Mouse (Mus musculus) megakaryocyte, embryonic 14.5 days (primary cell): ENCODE results near the gene Nol3.

Experiments
- FLI1 ChIP-seq: IDR thresholded peaks from 2 replicates; pipeline ENCODE4 v1.6.1; 2012; ENCODE audit warnings: low read length, inconsistent platforms, mixed read lengths
- GATA1 ChIP-seq: IDR thresholded peaks from 3 replicates; pipeline ENCODE4 v1.6.1; 2012; ENCODE audit warnings: mixed read lengths, low read length, inconsistent platforms, borderline replicate concordance

DNA sequence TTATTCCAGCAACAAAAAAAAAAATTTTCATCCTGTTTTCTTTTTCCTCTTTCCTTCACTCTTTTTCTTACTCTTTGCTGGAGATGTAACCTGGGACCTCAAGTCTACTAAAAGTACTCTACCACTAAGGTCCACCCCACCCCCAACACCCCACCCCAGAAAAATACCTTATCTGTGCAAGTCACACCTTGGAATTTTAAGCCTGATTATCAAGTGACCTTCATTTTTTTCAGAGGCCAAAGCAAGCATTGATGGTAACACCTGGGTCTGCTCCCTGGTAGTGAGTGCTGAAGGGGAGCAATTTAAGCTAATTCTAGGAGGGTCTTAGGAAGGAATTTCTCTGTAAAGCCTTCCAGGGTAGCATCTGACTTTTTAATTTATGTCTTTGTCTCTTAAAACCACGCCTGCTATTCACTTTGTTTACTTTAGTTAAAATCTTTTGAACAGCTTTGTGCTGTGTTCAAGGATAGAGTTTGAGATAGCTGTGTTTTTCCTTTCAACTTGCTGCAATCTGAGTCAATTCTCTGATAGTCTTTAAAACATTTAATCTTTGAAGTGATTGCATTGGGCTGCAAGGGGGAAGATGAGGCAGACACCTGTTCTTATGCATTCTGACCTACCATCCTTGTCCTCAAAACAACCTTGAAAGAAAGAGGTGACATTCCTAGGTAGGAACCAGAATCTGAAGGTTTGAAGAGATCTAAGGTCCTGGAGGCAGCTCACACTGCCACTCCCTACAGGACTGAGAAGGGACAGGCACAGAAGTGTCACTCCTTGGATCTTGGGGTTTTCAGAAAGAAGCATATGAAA lies 42.6 kb upstream of the Nol3 start:
- TF ChIP-seq GATA1 (no peak), FLI1 (no peak)
